Mouse (Mus musculus) neural tube, embryonic 12.5 days (tissue): ENCODE data around the gene Krt82. TPM values are rescaled to one million over a fixed set of nuclear protein-coding genes. Genes with fewer than 3 reads are reported as not detected.

ENCODE experiments used
- ATAC-seq: fragments of 200-750 bp; cut with Nextera tagmentation; 2 replicates; pipeline ENCODE4 v1.8.0; 2017; ENCODE audit warnings: low read depth, mild to moderate bottlenecking, moderate TSS enrichment, moderate library complexity; ENCODE audit not compliant: low FRiP score
- H3K27ac ChIP-seq: fragments of 300-500 bp; sonication (generic); 2 replicates; pipeline ENCODE4 v1.5.1; 2016
- H3K27me3 ChIP-seq: fragments of 300-500 bp; sonication (generic); replicated peaks from 2 replicates; pipeline ENCODE4 v1.6.1; 2016; ENCODE audit warnings: mild to moderate bottlenecking
- H3K36me3 ChIP-seq: fragments of 300-500 bp; sonication (generic); 2 replicates; pipeline ENCODE4 v1.6.1; 2016; ENCODE audit warnings: mild to moderate bottlenecking
- H3K4me1 ChIP-seq: fragments of 300-500 bp; sonication (generic); 2 replicates; pipeline ENCODE4 v1.6.1; 2016
- H3K4me2 ChIP-seq: fragments of 300-500 bp; sonication (generic); replicated peaks from 2 replicates; pipeline ENCODE4 v1.6.1; 2016; ENCODE audit warnings: mild to moderate bottlenecking
- H3K4me3 ChIP-seq: fragments of 300-500 bp; sonication (generic); 2 replicates; pipeline ENCODE4 v1.5.1; 2016
- H3K9ac ChIP-seq: fragments of 300-500 bp; sonication (generic); 2 replicates; pipeline ENCODE4 v1.6.1; 2016; ENCODE audit warnings: mild to moderate bottlenecking
- H3K9me3 ChIP-seq: fragments of 300-500 bp; sonication (generic); 2 replicates; pipeline ENCODE4 v1.6.1; 2016; ENCODE audit warnings: mild to moderate bottlenecking
- whole genome bisulfite sequencing: fragments of 180-500 bp; shearing (Covaris S2); methylation state at CpG from one replicate; pipeline ENCODE4 v1.1.7; 2016; 5-methylcytosine and 5-hydroxymethylcytosine counted together
- polyA plus RNA-seq: library from polyadenylated mRNA; unstranded; fragments of >200 nt; fragmentation: Nextera tagmentation; extraction: Ambion mirVana; gene quantifications from 2 replicates; pipeline ENCODE4 v1.2.1, GENCODE M21; 2016

Krt82 gene
- not detected in 2 replicates for polyA plus RNA-seq

GRCm38 (mm10) chr15:101550567-101550966 is at the start of gene Krt82:
Gene Krt82, minus strand, starts transcription at chr15:101550667.
- no peak within 1 kb of the TSS for H3K9ac ChIP-seq
- no peaks in the 10 kb centered on the region for H3K9me3 ChIP-seq
- peaks cover 8% of the 10 kb centered on the region for H3K4me1 ChIP-seq
- 0 out of 2 replicates have a peak, but pooled peaks cover 2% of the 10 kb centered on the region for H3K27me3 ChIP-seq
- H3K4me2 ChIP-seq = no peak within 1 kb of the TSS
- no peak for ATAC-seq
- no peak within 1 kb of the TSS for H3K27ac ChIP-seq
- WGBS = 50% methylated on average over 7 of the region's 7 CpGs
- no peak within 1 kb of the TSS for H3K4me3 ChIP-seq
- no peaks in the 10 kb centered on the region for H3K36me3 ChIP-seq

GRCm38 (mm10) chr15:101599123-101599522 is 48.7 kb upstream of the Krt82 start:
- no peaks in the 10 kb centered on the region for H3K4me1 ChIP-seq
- H3K27me3 ChIP-seq = no peaks in the 10 kb centered on the region
- no peak overlapping the region for H3K9ac ChIP-seq
- no peaks in the 10 kb centered on the region for H3K36me3 ChIP-seq
- ATAC-seq = no peak
- H3K4me3 ChIP-seq = no peak overlapping the region
- H3K4me2 ChIP-seq = no peak overlapping the region
- no peaks in the 10 kb centered on the region for H3K9me3 ChIP-seq
- no peak overlapping the region for H3K27ac ChIP-seq
- WGBS = 74% methylated on average over 6 of the region's 6 CpGs

DNA sequence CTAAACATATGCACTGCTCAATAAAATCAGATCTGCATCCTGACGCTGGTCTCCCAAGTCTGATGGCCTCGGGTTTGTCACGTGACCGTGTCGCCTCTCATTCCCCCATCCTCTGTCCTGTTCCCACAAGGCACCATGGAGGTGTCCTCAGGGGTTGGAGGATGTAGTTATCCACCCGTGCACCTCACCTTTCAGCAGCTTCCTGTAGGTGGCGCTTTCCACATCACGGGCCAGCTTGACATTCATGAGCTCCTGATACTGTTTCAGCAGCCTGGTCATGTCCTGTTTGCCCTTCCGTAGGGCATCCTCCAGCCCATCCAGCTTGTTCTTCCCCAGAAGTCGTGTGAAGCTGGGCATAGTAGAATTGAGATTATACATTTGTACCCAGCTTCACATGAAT is 37.7 kb upstream of the Krt82 start:
- Histone ChIP-seq H3K4me3 (no peak overlapping the region), H3K4me1 (no peaks in the 10 kb centered on the region), H3K4me2 (no peak overlapping the region), H3K36me3 (no peaks in the 10 kb centered on the region), H3K27me3 (no peaks in the 10 kb centered on the region), H3K27ac (no peak overlapping the region), H3K9ac (no peak overlapping the region), H3K9me3 (no peaks in the 10 kb centered on the region)
- WGBS = 78% methylated on average over 10 of the region's 10 CpGs
- no peak for ATAC-seq

DNA sequence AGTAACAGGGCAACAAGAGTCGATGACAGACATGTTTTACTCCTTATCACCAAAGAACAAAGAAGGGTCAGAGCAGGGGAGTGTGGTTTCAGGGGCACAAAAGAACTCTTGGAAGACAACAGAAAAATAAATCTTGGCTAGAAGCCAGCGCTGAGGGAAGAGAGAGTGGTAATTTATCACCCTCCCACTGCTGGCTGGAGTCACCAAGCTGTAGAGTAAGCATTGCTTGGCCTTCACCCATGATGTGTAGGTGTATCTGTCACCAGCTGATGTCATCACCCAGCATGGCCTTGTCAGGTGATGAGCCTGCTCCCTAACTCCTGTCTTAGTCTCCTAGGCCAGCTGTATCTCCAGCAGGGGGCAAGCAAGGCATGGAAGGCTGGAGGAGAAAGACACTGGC is 34.0 kb upstream of the Krt82 start:
- Histone ChIP-seq H3K4me3 (no peak overlapping the region), H3K9me3 (no peaks in the 10 kb centered on the region), H3K27ac (no peak overlapping the region), H3K36me3 (no peaks in the 10 kb centered on the region), H3K27me3 (no peaks in the 10 kb centered on the region), H3K9ac (no peak overlapping the region), H3K4me1 (no peaks in the 10 kb centered on the region), H3K4me2 (no peak overlapping the region)
- ATAC-seq = no peak
- WGBS = 41% methylated on average over 2 of the region's 2 CpGs

DNA sequence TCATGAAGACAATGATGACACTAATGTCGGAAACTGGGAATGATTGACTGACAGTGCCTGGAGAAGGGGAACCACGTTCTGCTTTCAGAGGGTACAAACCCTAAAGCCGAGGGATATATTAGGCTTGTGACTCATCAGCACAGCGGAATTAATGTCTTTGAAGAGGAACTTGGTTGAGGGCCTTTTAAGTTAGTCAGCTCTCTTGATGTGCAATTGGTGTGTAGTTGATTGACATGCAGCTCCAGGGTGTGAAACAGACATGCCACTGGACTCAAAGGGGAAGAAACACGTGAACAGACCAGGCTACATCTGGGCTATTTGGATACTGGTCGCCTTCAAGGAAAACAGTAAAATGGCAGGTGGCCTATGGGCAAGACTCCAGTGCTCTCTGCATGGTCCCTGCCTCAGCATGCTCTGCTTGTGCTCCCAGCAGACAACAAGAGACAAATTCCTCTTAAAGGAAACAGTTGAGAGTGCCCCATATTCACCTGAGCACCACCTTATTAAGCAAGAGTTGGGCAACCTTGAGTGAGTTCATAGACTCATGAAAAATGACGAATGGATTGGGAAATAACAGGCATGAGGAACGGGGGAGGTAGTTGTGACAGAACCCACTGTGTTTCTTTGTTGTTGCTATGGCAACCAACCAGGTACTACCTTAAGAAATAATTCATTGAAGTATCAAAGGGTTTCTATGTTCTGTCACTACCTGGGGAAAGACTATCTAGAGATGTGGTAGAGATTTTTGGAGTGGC is 32.9 kb upstream of the Krt82 start:
- H3K36me3 ChIP-seq = no peaks in the 10 kb centered on the region
- no peaks in the 10 kb centered on the region for H3K9me3 ChIP-seq
- no peak overlapping the region for H3K27ac ChIP-seq
- H3K4me3 ChIP-seq = no peak overlapping the region
- H3K4me1 ChIP-seq = no peaks in the 10 kb centered on the region
- no peak overlapping the region for H3K4me2 ChIP-seq
- WGBS = 84% methylated on average over 8 of the region's 8 CpGs
- no peak for ATAC-seq
- no peak overlapping the region for H3K9ac ChIP-seq
- no peaks in the 10 kb centered on the region for H3K27me3 ChIP-seq

- ATAC-seq = no peak
- Histone ChIP-seq H3K27me3 (no peaks in the 10 kb centered on the region), H3K36me3 (no peaks in the 10 kb centered on the region), H3K4me3 (no peak overlapping the region), H3K27ac (no peak overlapping the region), H3K9ac (no peak overlapping the region), H3K4me1 (no peaks in the 10 kb centered on the region), H3K9me3 (no peaks in the 10 kb centered on the region), H3K4me2 (no peak overlapping the region)
- WGBS = 85% methylated on average over 3 of the region's 3 CpGs
These were observed 31.2 kb upstream of the Krt82 start for GRCm38 (mm10) chr15:101581701-101582100.

DNA sequence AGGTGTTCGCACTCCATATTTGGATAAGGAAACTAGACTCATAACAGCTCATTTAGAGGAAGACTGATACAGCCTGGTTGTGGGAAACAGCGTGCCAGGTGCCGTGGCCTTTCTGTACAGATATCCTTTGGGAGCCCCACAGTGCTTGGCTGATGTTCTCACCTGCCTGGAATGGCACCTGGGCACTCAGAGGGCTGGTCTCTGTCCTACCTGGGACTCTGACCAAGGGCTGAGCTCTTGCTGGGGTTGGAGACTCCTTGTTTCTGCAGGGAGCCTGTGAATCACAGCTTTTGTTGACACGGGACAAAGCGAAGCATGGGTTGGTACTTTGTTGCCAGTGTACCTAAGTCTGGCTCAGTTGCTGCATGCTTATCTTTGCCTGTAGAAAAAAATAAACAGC is 25.0 kb upstream of the Krt82 start:
- 83% methylated on average over 5 of the region's 5 CpGs for WGBS
- no peak for ATAC-seq
- no peak overlapping the region for H3K4me3 ChIP-seq

DNA sequence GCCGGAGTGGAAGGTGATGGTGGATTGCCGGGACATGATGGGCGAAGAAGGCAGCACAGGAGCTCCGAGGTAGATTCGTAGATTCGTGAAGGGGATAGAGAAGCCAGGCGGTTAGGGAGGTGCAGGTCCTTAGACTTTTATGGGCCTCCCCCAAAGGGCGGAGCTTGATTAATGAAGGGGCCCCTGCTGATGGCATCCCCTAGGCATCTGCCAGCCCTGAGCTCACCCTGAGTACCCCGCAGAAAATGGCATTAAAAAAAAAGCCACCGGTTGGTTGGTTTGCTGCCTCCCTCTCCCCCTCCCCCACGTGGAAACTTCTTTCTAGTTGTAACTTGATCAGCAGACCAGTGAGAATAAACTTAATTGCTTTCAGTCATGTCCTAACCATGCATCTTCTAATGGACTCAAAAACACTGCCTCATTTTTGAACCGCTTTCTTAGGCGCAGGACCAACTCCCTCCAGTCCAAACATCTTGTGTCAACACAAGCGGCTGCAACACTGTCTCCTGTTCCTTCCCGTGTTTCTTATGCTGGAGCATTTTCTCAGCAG is 23.4 kb upstream of the Krt82 start, which contains the start of gene Krt75:
TSS of gene Krt75 (minus strand) at position 109 of the 550 bp plus-strand sequence.
- Histone ChIP-seq H3K4me3 (no peak within 1 kb of the TSS), H3K27me3 (no peaks in the 10 kb centered on the region), H3K9me3 (no peaks in the 10 kb centered on the region), H3K27ac (no peak within 1 kb of the TSS), H3K9ac (no peak within 1 kb of the TSS), H3K4me1 (no peaks in the 10 kb centered on the region), H3K4me2 (no peak within 1 kb of the TSS), H3K36me3 (no peaks in the 10 kb centered on the region)
- no peak for ATAC-seq
- 75% methylated on average over 15 of the region's 15 CpGs for WGBS

More for the DNA sequence above, 25.0 kb upstream of the Krt82 start:
- Histone ChIP-seq H3K27me3 (no peaks in the 10 kb centered on the region), H3K36me3 (no peaks in the 10 kb centered on the region), H3K4me2 (no peak overlapping the region), H3K9ac (no peak overlapping the region), H3K27ac (no peak overlapping the region), H3K9me3 (no peaks in the 10 kb centered on the region), H3K4me1 (no peaks in the 10 kb centered on the region)

DNA sequence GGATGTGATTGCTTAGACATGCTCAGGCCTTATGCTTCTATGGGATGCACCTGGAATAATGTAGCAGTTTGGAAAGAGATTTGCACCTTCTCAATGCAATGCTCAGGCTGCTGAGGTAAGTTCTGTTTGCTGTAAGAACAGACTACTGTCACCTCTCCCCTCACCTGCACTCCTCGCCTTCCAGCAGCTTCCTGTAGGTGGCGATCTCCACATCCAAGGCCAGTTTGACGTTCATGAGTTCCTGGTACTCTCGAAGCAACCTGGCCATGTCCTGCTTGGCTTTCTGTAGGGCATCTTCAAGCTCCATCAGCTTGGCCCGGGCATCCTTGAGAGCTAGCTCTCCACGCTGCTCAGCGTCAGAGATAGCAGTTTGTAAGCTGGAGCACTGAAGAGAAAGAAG is 17.3 kb upstream of the Krt82 start:
- Histone ChIP-seq H3K27me3 (no peaks in the 10 kb centered on the region), H3K4me2 (no peak overlapping the region), H3K4me1 (no peaks in the 10 kb centered on the region), H3K27ac (no peak overlapping the region), H3K9me3 (no peaks in the 10 kb centered on the region), H3K4me3 (no peak overlapping the region), H3K9ac (no peak overlapping the region), H3K36me3 (no peaks in the 10 kb centered on the region)
- ATAC-seq = no peak
- WGBS = 51% methylated on average over 7 of the region's 7 CpGs

GRCm38 (mm10) chr15:101562850-101563249 is 12.4 kb upstream of the Krt82 start, which contains the start of gene Krt90:
Gene Krt90, minus strand, starts transcription at chr15:101562950.
- Histone ChIP-seq H3K27me3 (0 out of 2 replicates have a peak, but pooled peaks cover 2% of the 10 kb centered on the region), H3K4me2 (no peak within 1 kb of the TSS), H3K27ac (no peak within 1 kb of the TSS), H3K9ac (no peak within 1 kb of the TSS), H3K9me3 (no peaks in the 10 kb centered on the region), H3K36me3 (no peaks in the 10 kb centered on the region), H3K4me3 (no peak within 1 kb of the TSS), H3K4me1 (peaks cover 7% of the 10 kb centered on the region)
- WGBS = 75% methylated on average over 5 of the region's 5 CpGs
- ATAC-seq = no peak

DNA sequence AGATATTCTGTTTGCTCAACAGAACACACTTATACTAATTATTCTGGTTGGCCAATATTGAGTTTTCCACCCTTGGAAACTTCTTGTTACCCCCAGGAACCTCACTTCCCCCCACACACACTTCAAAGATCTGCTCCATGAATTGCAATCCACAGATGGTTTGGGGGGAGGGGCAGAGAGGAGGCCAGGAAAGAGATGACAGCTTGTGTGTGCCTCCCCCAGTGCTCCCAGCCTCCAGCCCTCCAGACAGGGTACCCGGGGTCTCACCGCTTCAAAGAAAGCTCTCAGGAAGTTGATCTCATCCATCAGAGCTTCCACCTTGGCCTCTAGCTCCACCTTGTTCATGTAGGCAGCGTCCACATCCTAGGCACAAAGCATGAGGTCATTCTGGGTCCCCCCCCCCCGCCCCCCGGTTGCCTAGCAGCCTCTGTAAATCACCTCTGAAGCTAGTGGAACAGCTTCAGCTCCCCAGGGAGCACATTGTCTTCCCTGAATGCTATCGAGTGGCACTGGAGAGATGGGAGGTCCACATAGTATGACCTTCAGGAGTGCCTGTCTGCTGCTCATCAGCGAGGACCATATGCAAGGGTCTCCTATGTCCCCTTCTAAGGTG is 7.7 kb upstream of the Krt82 start:
- H3K4me3 ChIP-seq = no peak overlapping the region
- ATAC-seq = 0 out of 2 replicates have a peak, but pooled peaks have one; percentile 25
- H3K36me3 ChIP-seq = no peaks in the 10 kb centered on the region
- 0 out of 2 replicates have a peak, but pooled peaks cover 2% of the 10 kb centered on the region for H3K27me3 ChIP-seq
- H3K27ac ChIP-seq = no peak overlapping the region
- H3K4me2 ChIP-seq = 0 out of 2 replicates have a peak overlapping the region, but pooled peaks have one; percentile 5
- 0% methylated on average over 7 of the region's 7 CpGs for WGBS
- H3K4me1 ChIP-seq = peaks cover 12% of the 10 kb centered on the region
- no peak overlapping the region for H3K9ac ChIP-seq
- no peaks in the 10 kb centered on the region for H3K9me3 ChIP-seq

GRCm38 (mm10) chr15:101553169-101553568 is 2.7 kb upstream of the Krt82 start:
- Histone ChIP-seq H3K4me3 (no peak overlapping the region), H3K4me2 (peak overlapping the region; percentile 38), H3K9ac (peak overlapping the region; percentile 26; the same call in 1 of the 2 replicates)

More at GRCm38 (mm10) chr15:101553169-101553568, 2.7 kb upstream of the Krt82 start:
- H3K27ac ChIP-seq = no peak overlapping the region
- under 1% methylated on average over 11 of the region's 11 CpGs for WGBS
- 0 out of 2 replicates have a peak, but pooled peaks cover 2% of the 10 kb centered on the region for H3K27me3 ChIP-seq
- no peaks in the 10 kb centered on the region for H3K9me3 ChIP-seq
- no peaks in the 10 kb centered on the region for H3K36me3 ChIP-seq
- H3K4me1 ChIP-seq = peaks cover 13% of the 10 kb centered on the region
- ATAC-seq = peak; percentile 66; the same call in 1 of the 2 replicates
